Mouse (Mus musculus): ENCODE results near the gene Prpf31.

GRCm38 (mm10) chr7:3677342-3677741 is 47.6 kb downstream of the Prpf31 start, which contains the start of gene Tmc4:
- no peak for TF ChIP-seq EP300 (optimal IDR thresholded peaks at IDR 0.05)
- TF ChIP-seq CTCF (IDR thresholded peaks at IDR 0.05; ENCODE audit: low read depth), result peak; percentile 52

Data from stomach, postnatal 0 days (tissue).